Mouse (Mus musculus) olfactory bulb, adult 2 months (tissue): ENCODE data around the gene Vmn1r177. TPM values are rescaled to one million over a fixed set of nuclear protein-coding genes. Genes with fewer than 3 reads are reported as not detected.
"Not testable (repeated sequence)": the region's sequence is repeated elsewhere in the genome, so short reads cannot be mapped to it uniquely, and the experiment has no call there.

Experiments
- H3K27ac ChIP-seq: fragments of 200-500 bp; 2 replicates; pipeline ENCODE4 v1.5.1; 2012; ENCODE audit warnings: low read depth, low read length; ENCODE audit not compliant: insufficient read depth
- H3K4me1 ChIP-seq: fragments of 200-500 bp; 2 replicates; pipeline ENCODE4 v1.6.1; 2012; ENCODE audit warnings: low read length; ENCODE audit not compliant: control insufficient read depth, insufficient read depth
- H3K4me3 ChIP-seq: fragments of 200-500 bp; 2 replicates; pipeline ENCODE4 v1.5.1; 2012; ENCODE audit warnings: mild to moderate bottlenecking, low read depth, low read length, moderate library complexity; ENCODE audit not compliant: insufficient read depth
- CTCF ChIP-seq: fragments of 200-500 bp; IDR thresholded peaks from 2 replicates; pipeline ENCODE4 v1.5.1; 2012; ENCODE audit warnings: low read depth, mild to moderate bottlenecking, low read length, moderate library complexity; ENCODE audit not compliant: insufficient read depth
- WGBS: fragments of 180-500 bp; shearing (Covaris S2); methylation state at CpG from one replicate; pipeline ENCODE4 v1.1.7; 2018; 5-methylcytosine and 5-hydroxymethylcytosine counted together
- polyA plus RNA-seq: library from polyadenylated mRNA; stranded (reverse); fragments of >200 nt; gene quantifications from 2 replicates; pipeline ENCODE4 v1.2.4, GENCODE M21; 2012; ENCODE audit warnings: low replicate concordance; ENCODE audit not compliant: missing spikeins, insufficient read depth, insufficient read length

The Vmn1r177 gene
- polyA plus RNA-seq: not detected in 2 replicates

GRCm38 (mm10) chr7:23866349-23866748 is at the start of gene Vmn1r177:
Gene Vmn1r177, minus strand, starts transcription at chr7:23866449.
- WGBS: 31% methylated on average over 1 of the region's 1 CpGs
- H3K4me3 ChIP-seq: not testable (repeated sequence)

DNA sequence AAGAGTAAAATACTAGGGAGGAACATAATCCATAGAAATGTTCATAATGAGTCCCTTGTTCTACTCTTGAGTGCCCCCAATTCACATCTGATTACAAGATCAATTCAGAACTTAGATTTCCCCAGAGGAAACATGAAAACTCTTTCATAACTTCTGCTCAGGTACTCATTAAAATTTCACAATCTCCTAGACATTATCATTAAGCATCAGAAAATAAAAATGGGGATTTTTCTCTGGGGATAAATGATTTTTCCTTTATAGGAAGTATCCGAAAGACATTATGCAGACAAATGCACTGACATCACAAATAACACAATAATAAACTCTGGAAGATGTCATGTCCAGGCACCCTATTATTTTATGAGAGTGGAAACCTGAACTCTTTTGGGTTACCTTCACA is 25.5 kb upstream of the Vmn1r177 start, which contains the start of gene Vmn1r178:
Vmn1r178 (plus strand) TSS at position 301 of the 400 bp plus-strand sequence.
- WGBS: 81% methylated on average over 1 of the region's 1 CpGs
- Histone ChIP-seq H3K27ac (no peak within 1 kb of the TSS), H3K4me3 (no peak within 1 kb of the TSS), H3K4me1 (no peaks in the 10 kb centered on the region)
- TF ChIP-seq CTCF: no peak

More at GRCm38 (mm10) chr7:23866349-23866748, at the start of gene Vmn1r177:
- not testable (repeated sequence) for H3K4me1 ChIP-seq, H3K27ac ChIP-seq

- not testable (repeated sequence) for H3K4me3 ChIP-seq, H3K4me1 ChIP-seq, H3K27ac ChIP-seq
- 64% methylated on average over 4 of the region's 4 CpGs for WGBS
Observed at GRCm38 (mm10) chr7:23876918-23877317, 10.7 kb upstream of the Vmn1r177 start.

GRCm38 (mm10) chr7:23837272-23837671 is 29.0 kb downstream of the Vmn1r177 start, which contains the start of gene Vmn1r176:
Gene Vmn1r176, minus strand, starts transcription at chr7:23837372.
- H3K4me1 ChIP-seq, H3K27ac ChIP-seq, H3K4me3 ChIP-seq: not testable (repeated sequence)
- no CpG with 5 or more reads among the region's 1 CpGs for WGBS

Other genes with a start within 250 kb of the Vmn1r177 start
- not detected in 2 replicates for gene Vmn1r171, start 235.7 kb downstream of the Vmn1r177 start, polyA plus RNA-seq
- not detected in 2 replicates for gene Vmn1r172, start 208.1 kb downstream of the Vmn1r177 start, polyA plus RNA-seq
- not detected in 2 replicates for gene Vmn1r173, start 165.7 kb downstream of the Vmn1r177 start, polyA plus RNA-seq
- gene Vmn1r174, start 114.2 kb downstream of the Vmn1r177 start, polyA plus RNA-seq: not detected in 2 replicates
- gene Vmn1r175, start 55.8 kb downstream of the Vmn1r177 start, polyA plus RNA-seq: not detected in 2 replicates
- gene Vmn1r176, start 29.1 kb downstream of the Vmn1r177 start, polyA plus RNA-seq: not detected in 2 replicates
- gene Vmn1r178, start 25.6 kb upstream of the Vmn1r177 start, polyA plus RNA-seq: not detected in 2 replicates
- not detected in 2 replicates for gene Vmn1r179, start 60.5 kb upstream of the Vmn1r177 start, polyA plus RNA-seq
- gene Vmn1r180, start 84.2 kb upstream of the Vmn1r177 start, polyA plus RNA-seq: not detected in 2 replicates
- gene Vmn1r181, start 108.2 kb upstream of the Vmn1r177 start, polyA plus RNA-seq: not detected in 2 replicates
- not detected in 2 replicates for gene V1rd19, start 135.2 kb upstream of the Vmn1r177 start, polyA plus RNA-seq
- not detected in 2 replicates for gene Vmn1r183, start 186.8 kb upstream of the Vmn1r177 start, polyA plus RNA-seq
- gene Zfp180, start 215.5 kb upstream of the Vmn1r177 start, polyA plus RNA-seq: not detected in 2 replicates
- gene Zfp112, start 245.9 kb upstream of the Vmn1r177 start, polyA plus RNA-seq: not detected in 2 replicates